Mouse (Mus musculus) A20 (cell line): ENCODE measurements at regions not wholly inside any gene's neighbourhood (a gene's known extent, or its start where the extent isn't known, plus 50 kb on each side); places are given as distances from the start of the nearest gene placed in this dataset.

ENCODE experiments used
- DNase-seq: peaks from one replicate; pipeline ENCODE4 v3.0.0-alpha.2; 2011; ENCODE audit warnings: low read depth, low spot score

DNA sequence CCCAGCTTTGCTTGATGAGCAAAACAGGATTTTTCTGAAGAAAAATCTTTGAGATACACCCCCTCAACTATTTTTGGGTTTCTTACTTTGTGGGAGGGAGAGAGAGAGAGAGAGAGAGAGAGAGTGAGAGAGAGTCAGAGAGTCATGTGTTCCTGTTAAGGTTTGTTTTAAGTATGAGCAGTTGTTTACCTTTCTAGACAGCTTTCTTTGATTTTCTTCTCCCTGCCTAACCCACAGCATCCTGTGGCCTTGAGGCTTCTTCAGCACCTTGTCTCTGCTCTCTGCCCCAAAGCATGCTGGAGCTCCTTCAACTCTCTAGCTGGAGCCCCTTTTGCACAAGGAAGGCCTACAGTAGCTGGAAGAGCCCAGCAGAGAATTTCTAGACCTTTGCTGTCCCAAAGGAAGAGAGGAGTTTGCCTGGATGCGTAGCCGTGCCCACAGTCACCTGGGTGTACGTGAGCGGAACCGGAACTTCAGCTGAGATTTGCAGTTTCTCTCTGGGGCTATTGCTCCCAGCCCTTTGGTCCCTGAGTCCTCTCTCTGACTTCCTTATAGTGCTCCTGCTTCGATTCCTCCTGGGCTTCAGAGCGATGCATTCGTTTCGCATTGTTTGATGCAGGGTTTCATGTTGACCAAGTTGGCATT is 1242.1 kb upstream of the A1bg start:
- DNase-seq, result peak; percentile 75

DNA sequence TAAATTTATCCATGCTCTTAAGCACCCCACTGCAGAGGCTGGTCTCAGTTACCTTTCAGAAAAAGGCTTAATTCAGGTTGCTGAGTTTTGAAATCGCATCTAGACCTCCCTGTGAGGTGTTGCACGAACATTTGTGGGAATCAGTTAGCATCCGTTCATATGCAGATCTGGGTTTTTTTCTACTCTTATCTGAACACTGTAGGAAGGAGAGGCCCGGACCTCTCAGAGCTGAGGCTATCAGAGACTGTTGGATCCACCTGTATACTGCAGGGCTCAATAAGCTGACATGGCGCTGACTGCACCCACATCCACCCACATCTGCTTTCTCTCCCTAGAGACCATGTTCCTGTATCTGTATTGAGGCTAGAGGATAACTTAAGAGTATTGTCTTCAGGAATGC is 1240.4 kb upstream of the A1bg start:
- DNase-seq, result no peak

DNA sequence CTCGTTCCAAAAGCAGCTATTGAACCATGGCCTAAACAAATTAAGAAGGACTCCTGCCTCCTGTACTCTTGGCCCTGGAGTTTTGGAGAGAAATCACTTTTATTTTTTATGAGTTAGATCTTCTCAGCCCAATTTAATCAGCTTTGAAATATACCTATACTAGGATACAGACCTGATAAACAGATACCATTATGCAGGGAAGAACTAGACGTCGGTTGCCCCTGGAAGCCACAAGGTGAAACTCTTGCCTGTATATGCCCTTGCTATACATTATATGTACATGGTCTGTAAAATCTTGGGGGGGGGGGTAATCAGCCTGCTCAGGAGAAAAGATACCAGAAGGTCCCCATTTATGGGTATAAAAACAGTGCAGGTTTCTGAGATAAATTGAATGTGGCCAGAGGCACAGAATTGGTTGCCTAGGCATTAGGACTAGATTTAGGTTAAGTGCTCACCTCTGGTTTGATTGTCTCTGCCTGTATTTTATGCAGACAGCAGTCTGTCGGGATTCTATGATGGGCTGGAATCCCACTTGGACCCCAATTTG is 1239.9 kb upstream of the A1bg start:
- DNase-seq, result no peak

DNA sequence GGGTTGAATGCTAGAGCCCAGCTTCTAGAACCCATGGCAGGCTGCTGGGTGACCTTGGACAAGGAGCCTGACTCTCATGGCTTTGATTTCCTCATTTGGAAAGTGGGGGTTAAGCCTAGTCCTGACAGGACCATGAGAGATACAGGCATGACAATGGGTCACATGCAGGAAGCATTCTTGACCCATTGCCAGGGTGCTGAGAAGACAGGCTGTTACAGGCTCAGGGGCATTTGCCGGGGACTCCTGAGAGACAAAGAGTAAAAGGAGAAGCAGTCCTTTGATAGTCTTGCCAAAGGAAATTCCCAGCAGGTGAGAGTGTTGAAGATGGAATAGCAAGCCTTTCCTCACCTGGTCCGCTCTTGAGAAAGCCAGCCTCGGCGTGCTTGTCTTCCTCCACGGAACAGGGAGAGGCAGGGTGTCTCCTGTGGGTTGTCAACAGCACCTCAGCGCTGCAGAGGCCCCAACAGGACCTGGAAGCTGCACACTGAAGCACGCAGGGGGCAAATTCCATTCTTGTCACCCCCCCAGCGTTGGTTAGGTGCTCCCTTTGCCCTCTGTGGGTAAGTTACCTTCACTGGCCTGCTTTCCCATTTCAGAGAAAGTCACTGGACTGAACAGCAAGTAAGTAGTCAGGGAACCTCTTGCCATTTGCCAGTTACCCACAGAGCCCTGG is 1239.3 kb upstream of the A1bg start:
- DNase-seq, result no peak

DNA sequence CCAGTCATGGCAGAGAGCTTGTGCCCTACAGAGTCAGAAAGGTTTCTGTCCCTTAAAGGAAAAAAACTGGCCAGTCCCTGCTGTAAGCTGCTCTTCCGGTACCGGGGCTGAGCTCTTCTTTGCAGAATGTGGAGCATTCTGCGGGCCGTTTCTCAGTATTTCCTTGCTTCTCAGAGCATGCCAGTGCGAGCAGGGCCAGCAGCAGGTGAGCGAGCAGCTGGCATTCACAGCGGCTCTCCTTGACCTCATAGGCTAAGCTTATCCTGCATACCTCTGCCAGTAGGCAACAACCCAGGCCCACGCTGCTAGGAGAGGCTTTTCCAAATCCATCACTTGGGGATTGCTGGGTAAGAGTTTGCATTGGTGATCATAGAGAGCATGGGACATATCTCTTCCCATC is 1238.2 kb upstream of the A1bg start:
- no peak for DNase-seq

DNA sequence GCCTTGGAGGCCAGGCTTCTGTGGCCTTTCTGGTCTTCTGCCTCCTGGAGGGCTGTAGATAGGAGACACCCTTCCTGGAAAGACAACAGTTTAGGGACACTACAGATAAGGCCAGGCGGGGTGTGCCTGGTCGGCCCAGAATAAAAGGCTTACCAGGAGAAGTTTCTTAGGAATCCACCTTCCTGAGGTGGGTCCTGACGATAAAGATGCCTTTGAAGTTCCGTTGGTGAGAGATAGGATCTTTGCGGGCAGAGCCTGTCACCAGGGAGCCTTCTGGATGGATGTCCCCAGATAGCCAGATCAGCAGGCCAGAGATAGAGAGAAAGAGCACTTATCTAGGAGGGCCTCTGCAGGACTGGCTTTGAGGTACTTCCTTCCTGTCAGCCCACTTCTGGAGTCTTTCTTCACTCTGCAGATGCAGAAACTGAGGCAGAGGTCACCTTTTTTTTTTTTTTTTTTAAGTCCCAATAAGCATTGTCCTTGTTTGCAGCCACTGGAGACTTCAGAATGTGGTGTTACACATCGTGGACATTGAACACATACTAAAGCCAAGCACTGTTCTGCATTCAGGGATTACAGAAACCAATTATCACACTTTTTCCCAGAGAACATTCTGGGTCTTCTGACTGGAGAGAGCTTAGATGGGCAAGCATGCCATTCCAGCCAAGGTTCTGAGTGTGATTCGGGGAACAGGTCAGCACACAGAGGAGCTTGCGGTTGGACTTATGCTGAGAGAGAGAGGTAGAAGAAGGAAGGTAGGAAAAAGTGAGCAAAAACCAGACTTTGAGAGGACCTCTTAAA is 1236.3 kb upstream of the A1bg start:
- DNase-seq, result no peak

DNA sequence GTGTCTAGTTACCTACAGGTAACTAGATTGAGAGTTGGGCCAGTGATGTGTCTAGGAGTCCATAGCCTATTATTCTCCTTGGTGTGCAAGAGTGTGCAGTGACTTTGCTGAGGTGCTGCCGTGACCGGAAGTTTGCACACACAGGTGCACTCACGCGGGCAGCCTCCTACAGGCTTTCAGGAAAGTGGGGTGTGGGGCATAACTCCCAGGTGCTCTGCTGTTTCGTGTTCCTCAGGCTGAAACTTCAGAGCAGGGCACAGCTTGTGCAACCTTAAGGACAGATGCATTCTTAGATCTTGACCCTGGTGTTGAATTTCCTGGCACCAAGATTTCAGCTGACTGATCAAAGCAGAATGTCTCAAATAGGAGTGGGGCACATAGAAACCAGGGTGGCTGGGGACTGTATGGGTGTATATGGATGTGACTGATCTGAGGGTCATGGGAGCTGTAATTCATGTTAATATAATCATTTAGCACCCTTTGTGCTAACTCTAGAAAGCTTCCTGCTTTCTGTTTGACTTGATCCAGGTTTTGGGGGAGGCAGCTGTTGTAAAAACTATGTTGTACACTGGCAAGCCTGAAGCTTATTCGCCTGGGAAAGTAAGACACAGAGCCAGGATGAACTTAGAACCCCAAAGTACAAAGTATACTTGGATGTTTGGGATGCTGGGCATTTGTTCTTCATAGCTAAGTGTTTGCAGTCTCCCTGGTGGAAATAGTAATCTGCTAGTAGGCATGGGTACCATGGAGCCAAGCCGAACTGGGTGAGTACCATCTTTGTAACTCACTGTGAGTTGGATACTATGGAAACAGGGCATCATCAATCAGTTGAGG is 1234.6 kb upstream of the A1bg start:
- no peak for DNase-seq

DNA sequence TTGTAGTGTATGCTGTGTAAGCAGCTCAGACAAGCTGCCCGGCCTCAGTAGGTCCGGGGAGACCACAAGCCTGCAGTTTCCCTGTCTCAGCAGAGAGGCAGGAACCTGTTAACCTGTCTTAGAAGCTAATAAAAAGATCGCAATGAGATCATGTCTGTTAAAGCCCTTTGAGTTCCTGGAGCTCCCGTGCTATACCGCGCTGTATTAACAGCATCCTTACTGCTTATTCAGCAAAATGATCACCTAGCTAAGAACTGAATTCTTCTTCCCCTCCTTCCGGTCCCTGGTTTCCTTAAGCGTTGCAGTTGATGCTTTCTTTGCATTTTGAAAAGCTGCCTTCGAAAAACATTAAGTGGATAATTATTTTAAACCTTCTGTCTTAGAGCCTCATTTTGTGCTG is 1230.4 kb upstream of the A1bg start:
- no peak for DNase-seq

DNA sequence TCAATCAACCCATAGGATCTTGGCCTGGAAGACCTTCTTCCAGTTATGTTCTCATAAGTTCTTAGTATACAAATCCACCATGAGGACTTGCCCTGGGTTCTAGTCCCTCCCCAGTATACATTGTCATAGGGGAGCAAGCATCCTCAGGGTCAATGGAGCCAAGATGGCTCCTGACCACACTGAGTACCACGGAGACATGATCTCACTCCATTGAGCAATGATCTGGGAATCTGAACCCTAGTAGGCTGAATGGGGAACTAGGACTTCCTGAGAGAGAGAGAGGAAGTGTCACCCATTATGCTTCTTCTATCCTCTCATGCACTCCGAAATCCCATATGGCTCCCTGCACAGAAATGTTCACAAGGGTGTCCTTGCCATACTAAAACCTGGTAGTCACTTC is 1229.3 kb upstream of the A1bg start:
- no peak for DNase-seq

DNA sequence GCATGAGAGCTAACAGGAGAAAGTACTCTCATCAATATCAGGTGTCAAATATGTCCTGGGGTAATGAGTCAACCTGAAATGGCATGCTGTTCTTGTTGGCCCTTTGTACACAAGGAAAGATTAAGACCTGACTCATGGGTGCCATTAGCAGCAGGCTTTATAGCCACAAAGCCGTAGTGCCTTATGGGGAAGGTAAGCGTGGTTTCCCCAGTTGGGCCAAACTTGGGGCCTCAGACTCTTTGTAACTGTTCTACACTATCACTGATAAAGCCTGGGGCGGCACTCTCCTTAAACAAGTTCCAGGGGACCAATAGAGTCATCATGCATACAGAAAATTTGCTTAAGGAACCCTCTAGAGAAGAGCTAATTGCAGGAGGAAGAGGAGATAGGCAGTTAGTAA is 1228.9 kb upstream of the A1bg start:
- no peak for DNase-seq

DNA sequence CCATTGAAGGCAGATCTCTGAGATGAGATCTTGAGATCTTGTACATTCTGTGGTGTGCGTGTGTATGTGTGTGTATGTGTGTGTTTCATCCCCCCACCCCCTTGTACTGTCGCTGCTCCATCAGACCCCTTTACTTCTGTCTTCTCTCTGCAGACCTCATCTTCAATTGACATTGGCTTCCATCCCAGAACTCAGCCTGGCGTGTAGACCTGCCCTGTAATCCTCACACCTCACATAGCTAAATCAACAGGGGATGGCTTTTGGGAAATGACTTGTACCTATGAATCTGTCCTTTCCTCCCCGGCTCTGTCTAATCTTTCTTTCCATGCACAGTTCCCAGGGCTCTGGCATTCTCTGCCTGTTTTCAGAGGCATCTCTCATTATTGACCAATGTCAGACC is 1227.5 kb upstream of the A1bg start:
- no peak for DNase-seq

DNA sequence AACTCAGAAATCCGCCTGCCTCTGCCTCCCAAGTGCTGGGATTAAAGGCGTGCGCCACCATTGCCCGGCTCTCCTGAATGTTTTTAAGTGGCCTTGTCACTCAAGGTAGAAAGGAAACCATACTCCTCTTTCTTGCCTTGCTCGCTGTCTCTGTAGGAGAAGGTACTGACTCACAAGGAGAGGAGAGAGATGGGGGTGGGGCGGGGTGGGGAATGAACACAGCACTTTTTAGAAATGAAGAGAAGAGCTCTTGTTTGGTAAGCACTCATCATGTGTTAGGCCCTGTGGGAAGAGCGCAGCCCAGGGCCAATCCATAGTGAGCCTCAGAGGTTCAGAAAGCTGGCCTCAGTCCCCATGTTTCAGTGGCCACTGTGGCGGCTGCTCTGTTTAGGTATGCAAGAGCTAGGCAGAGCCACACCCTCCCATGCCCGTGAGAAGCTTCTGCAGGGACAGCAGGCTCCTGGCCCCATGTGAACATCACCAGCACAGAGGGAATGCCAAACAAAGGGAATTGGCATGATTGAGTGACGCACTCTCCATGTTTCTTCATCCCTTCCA is 1225.9 kb upstream of the A1bg start:
- no peak for DNase-seq

DNA sequence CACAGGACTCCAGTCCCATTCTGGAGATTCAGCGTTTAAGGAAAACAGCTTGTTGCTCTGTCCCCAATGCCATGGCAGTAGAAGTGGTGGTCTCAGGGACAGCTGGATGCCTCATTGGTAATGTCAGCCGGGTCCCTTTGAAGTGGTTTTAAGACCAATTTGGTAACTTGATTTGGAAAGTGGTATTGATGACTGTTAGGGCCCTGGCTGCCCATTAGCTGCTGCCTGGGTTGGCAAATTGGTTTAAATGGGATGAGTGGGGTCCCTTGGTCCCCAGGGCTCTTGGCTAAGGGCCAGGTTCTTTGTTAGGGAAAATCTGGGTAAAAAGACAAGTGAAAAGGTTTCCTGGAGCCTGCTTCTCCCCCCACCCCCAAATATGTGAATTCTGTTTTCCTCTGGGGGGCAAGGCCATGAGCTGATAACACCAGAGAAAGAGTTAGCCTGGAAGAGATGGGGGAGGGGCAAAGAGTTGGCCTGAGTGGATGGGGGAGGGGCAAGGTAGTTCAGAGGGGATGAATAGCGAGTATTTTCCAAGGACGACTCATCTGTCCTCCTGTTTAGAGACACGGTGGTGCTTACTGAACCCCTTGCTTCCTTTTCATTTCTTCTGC is 1224.6 kb upstream of the A1bg start:
- DNase-seq, result no peak

DNA sequence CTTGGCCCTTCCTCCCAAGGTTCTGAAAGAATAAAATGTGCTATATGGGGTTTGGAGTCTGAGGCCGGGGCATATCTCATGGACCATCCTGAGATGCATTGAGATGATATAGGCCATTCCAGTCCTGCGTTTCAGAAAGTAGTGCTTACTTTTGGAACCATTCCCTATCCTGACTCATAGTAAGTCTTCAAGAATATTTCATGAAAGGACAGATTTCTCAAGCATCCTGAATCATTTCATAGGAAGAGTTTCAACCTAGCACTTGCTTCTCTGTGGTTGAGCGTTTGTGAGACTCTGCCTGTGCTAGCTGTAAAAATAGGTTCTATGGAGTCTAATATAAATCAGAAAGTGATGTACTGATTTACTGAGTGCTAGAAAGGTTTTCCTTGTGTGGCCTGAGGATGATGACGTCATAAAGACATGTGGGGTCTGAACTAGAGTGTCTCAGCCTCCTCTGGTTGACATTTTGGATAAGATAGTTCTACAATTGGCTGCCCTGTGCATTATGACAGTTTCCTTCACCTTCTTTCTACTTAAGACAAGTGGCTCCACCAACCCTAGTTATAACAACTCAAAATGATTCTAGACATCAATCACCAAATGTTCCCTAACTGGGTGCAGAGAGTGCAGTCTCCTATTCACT is 1223.0 kb upstream of the A1bg start:
- DNase-seq, result no peak

DNA sequence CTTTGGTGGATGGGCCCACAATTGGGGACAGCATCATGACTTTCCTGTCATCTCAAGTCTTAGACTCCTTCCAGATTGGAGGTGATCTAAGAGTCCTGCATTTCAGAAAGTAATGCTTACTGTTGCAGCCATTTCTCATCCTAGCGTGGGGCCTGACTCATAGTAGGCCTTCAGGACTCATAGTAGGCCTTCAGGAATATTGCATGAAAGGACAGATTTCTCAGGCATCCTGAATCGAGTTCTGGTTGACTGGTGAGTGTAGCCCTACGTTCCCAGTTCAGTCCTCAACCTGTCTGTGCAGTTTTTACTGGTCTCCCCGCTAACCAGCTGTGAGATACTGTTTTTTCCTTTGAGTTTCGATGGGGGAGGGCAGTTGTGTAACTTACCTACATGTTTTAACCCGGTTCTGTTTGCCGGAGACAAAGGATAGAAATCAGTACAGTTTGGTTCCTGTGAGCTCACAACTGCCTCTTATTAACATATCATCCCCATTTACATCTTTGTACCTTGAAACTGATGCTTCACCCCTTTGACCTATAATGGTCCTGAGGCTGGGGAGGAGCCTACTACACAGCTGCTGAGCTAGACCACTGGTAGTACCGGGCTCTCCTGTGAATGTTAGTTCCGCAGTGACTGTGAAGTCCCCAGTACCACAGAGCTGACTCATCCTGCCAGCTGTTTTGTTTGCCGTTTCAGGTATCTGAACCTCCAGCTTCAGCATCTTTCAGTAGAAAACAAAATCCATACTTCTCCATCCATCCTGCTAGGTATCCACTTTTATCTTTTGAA is 1222.2 kb upstream of the A1bg start:
- DNase-seq, result peak; percentile 89

DNA sequence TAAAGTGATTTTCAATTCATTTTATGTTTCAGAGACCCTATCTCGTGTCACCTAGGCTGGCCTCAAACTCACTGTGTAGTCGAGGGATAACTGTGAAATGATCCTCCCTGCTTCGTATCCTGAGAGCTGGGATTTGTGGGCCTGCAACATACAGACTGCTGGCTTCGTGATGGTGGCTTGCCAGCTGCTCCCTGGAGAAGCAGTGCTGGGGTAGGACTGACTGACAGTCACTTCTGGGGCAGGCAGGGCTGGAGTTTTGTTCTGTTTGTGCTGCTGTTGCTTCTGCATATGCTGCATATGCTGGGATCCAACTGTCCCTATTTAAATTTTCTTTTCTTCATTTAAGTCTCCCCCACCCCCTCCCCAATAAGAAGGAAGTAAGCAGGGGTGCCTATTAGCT is 1217.0 kb upstream of the A1bg start:
- DNase-seq, result no peak

DNA sequence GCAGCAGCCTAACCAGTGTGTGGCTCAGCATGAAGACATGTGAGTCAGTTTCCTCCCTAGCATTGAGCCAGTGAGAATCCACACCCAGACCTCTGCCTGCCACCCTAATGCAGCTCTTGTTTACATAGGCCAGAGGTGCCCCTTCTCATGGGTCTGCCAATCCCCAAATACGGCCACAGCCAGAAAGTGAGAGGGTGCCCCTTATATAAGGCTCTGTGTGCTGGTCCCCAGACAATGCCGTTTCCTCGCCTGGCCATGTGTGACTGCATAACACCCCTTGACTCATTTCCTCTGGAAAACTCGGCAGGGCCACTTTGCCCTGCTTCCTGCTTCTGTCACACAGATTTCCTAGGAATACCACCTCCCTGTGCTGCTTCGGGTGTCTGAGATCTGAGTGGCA is 1216.4 kb upstream of the A1bg start:
- no peak for DNase-seq

DNA sequence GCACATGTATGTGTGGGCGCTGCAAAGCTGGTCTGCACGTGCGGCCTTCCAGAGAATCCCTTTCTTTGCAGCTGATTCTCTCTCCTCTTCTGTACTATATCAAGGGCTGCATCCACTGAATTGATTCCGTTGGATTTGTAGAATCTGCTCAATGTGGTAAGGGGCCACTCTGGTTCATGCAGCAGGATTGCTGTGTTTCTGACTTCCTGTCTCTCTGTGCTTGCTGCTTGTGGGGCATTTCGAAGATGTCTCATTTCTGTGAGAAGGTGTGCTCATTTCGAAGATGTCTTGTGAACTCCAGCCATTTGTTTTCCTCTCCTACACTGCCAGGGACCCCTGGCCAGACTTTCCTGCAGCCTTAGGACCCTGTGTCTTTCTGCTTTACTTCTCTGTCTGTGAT is 1215.9 kb upstream of the A1bg start:
- DNase-seq, result no peak

DNA sequence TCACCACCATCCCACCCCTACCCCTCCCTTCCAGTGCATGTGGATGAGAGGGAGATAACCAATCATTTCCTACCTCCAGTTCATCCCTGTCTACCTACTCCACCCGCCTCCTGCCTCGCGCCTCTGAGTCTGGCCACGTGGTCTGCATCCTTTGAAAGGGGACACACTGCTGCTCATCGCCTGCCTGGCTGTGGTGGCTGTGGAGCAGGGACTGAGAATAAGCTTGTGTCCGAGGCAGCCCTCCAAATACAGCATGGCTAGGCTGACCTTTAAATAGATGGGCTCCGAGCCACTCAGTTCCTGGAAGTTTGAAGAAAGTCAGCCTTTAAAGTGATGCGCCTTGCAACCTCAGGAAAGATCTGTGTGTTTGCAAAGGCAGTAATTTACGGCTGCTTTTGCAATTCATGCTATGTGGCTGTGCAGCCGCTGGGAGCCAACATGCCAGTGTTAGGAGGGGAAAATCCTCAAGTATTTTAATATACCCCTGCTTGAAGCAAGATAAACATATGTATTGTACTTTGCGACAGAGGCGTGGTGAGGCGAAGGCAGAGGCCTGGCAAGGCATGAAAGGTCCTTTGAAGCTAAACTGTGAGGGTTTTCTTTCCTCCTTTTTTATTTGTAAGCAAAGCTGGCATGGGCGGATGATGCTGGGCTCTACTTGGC is 1214.3 kb upstream of the A1bg start:
- no peak for DNase-seq
